Mouse (Mus musculus) right cerebral cortex, postnatal 10 days (tissue): ENCODE measurements at regions not wholly inside any gene's neighbourhood (a gene's known extent, or its start where the extent isn't known, plus 50 kb on each side); places are given as distances from the start of the nearest gene placed in this dataset.
A peak's percentile ranks its signal among the peaks of the same experiment; 100 is the strongest.

Source experiments
- DNase-seq, 2 experiments: peaks; one replicate each; pipeline ENCODE4 v3.0.0; 2021; ENCODE audit warnings: low spot score in 2 of 2

DNA sequence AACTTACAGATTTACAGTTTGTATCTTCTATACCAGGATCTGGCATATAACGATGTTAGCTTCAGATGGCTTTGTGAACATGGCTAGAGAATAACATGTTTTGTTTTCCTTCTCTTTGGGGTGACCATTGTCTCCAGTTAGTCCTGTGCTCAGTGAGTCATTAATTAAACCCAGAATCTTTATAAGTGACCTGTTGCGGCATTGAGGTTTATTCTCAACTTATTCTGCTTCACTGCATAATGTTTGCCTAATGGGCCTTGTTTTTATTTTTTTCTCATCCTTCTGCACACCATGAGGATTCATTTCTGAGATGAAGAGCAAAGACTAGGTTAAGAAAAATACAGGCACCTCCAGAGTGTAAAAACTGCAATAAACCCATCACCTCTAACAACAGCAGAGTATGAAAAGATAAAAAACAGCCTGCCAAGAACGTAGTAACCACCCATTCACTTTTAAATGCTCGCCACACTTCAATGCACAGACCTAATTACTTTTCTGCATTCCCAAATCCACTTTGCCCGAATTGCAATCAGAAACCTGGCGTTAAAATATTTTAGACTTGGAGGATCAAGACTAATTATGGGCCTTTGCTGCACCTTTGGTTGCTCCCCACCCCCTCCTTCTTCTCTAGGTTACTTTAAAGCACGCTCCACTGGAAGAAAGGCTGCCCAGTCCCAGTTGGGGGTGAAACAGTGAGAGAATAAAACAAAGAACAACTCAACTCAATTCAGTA, 381.5 kb upstream of the Nr2f1 start:
- peak in 1 of 2 experiments; percentile 31 for DNase-seq

DNA sequence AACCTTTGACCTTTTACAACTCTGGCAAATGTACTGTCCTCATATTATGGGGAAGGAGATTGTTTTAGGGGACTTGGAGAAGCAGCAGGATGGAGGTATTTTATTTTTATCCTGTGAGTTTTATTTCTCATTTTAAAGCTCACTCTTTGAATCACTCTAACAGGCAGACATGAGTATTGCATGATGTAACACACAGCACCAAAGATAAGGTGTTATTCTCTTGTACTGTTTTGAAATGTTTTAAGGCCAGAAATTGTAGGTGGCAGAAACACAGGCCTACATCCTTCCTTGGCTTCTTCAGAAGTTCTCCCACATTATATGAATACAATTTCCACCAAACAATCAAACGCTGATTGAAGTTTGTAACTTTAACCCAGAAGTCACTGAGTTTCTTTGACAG, 377.9 kb upstream of the Nr2f1 start:
- DNase-seq = no peak

DNA sequence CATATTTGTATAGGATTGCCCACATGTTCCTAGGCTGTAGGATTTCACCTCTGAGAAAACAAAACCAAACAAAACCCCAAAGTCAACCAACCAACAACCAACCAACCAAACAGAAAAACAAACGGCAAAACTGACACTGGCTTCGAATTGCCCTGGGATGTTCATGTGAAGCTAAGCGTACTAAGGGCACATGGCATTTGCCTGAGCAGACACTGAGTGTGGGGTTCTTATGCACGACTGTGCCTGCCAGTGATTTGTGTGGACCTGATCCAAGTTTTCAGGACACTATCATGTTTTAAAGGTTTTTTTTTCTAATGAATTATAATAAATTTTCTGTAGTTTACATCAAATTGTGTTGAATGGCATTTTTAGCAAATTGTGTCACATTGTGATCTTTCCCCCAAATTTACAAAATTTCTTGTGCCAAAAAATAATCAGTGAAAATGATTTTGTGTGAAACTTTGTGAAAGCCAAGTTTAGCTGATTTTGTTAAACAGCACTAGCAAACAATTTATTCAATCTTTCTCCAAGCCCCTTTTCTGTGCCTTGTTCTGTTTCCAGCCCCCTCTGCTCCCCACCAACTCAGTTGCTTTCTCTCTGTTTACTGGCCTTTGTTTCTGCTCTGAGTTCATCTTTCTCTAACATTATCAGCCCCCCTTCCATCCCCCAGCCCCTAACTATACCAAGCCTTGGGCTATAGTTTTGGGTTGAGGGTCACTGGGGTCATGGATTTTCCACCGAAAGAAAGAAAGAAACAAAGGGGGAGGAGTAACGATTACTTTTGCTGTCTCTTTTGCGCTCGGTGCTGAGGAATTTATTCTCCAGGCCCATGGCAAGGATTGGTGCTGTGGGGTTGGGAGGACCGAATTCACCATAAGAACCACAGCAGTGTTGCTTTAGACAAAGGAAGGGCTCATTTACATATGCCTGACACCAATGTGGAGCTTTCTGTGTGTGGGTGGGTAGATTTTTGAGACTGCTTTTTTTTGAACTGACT, 377.0 kb upstream of the Nr2f1 start:
- DNase-seq = peak in 1 of 2 experiments; percentile 41

DNA sequence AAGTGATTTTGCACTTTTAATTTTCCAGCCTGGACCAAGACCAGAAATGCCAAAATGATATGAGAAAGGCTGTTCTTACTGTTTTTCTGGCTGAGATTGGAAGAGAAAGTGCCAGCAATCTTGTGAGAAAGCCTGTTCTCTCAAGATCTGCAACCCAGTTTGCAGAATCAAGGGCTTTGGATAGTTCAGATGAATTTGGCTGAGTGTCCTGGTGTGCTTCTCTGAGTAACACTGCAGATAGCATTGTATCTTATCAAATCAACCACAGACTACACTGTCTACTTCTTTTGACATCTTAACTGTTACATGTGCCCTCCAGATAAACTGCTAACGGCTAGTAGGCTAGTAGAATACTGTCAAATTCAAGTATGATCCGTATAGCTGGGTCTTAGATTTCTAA, 371.5 kb upstream of the Nr2f1 start:
- DNase-seq = no peak

DNA sequence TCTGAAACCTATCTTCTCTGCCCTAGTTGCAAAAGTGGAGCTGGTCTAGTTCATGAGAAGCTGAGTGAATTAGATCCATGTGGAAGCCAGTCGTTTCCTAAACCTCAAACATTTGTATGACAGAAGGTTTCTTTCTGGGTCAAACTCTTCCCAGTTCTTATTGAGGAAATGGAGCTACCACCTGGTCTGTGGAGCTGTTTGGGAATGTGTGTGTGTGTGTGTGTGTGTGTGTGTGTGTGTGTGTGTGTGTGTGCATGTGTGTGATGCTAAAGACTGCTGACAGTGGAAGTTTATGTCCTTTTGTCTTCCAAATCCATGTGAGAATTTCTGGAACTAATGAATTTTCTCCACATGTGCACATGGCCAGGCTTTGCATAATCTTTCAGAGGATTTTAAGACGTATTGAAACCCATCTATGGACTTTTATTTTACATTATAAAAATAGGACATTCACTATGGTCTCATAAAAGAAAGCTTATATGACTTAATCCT, 324.9 kb upstream of the Nr2f1 start:
- DNase-seq = no peak

DNA sequence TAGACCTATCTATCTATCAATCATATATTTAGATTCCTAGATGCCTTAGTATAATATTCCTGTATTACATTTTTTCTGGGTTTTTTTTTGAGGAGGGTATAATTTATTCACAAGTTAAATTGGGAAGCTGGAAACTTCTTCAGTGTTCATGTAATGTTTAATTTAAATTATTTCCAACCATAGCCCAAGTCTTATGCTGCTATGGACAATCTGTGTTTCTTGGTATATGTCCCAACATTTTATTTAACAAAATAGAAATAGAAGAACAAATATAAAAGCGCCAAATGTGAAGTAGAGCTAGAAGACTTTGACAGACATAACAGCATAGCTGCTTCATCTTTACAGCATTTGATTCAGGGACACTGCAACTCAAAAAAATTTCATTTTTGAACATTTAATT, 321.2 kb upstream of the Nr2f1 start:
- no peak for DNase-seq

DNA sequence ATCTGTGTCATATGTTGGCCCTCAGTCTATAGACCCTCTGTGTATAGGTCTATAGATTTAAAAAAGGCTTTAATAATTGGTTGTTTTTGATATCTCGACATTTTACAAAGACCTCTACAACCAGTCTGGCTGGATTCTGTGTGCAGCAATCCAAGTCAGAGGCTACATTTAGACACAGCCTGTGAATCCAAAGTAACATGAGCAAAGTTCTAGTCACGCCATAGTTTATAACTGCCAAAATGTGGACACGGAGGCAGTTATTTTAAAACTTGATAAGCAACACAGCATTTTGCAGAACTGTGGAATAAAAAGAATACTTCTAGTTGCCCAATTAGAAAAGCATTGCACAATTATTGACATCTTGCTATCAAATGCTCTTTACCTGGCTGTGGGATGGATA, 320.6 kb upstream of the Nr2f1 start:
- no peak for DNase-seq

DNA sequence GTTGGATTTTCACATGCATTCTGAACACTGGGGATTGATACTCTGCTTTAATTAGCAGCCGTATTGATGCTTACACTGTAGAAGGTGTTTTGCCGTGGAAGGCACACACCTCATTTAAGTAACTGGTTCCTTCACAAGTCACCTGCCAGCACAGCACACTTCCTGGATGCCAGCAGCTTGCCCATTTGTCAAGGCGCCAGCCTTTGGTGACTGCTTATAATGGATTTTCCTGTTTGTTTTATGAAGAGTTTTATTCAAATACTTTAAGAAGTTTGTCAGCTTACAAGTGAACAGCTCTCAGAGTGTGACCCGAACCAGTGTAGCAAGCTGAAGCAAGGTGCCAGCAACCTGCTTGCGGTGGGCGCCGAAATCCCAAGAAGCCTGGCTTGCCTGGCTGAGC, 301.0 kb upstream of the Nr2f1 start:
- DNase-seq = no peak

DNA sequence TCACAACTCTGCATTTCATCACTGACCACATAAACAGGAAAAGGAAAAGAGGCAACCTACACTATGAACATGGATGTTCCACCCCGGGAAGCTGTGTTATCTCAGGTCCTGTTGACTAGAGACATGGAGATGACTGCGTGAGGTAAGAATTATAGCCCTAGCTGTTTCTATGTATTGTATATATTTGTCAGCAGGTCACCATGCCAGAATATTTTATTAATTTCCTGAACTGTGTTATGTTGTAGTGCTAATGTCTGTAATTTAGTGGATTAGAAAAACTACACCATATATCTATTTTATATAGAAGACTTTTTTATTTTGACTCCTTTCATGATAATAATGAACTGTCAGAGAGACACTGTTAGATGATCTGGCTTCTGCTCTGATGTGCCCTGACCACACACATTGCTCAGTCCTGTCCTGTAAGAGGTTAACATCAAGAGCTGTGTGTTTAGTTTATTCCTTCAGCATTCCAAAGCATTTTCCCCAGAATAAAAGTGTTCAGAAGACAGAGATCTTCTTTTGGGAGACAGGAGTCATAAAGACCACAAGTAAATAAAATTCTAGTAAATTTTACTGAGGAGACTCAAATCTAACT, 284.3 kb upstream of the Nr2f1 start:
- no peak for DNase-seq

DNA sequence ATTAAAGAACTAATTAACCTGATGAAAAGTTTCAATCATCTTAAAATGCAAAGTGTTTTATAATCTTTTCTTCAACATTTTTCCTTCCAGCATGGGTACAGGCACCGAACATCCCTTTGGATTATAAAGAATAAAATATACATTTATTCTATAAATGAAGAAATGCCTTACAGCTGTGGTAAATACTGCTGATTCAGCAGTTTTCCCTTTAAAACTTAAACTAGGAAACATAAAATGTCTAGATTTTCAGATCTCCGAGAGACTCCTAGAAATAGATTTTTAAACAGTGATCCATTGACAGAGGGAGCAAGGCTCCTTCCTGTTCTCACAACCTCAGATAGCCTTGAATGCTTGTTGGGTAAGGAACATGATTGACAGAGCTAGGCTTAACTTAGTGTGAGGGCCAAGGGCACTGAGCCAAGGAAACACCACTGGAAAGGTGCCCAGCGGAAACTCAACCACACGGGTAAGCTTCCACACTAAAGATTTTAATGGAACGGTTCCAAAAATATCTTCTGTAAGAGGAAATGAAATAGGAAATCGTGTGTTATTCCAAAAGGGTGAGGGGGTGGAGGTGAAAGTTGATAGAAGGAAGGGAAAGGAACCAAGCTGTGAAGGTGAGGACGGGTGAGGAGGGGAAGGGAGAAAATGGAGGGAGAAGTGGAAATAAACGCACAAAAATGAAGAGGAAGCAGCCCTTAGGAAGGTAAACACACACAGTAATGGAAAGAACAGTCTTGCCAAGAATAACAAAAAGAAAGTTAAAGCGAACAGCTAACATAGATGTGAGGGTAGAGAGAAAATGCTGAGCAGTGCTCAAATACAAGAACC, 283.6 kb upstream of the Nr2f1 start:
- peak; percentile 31 to 35 for DNase-seq

DNA sequence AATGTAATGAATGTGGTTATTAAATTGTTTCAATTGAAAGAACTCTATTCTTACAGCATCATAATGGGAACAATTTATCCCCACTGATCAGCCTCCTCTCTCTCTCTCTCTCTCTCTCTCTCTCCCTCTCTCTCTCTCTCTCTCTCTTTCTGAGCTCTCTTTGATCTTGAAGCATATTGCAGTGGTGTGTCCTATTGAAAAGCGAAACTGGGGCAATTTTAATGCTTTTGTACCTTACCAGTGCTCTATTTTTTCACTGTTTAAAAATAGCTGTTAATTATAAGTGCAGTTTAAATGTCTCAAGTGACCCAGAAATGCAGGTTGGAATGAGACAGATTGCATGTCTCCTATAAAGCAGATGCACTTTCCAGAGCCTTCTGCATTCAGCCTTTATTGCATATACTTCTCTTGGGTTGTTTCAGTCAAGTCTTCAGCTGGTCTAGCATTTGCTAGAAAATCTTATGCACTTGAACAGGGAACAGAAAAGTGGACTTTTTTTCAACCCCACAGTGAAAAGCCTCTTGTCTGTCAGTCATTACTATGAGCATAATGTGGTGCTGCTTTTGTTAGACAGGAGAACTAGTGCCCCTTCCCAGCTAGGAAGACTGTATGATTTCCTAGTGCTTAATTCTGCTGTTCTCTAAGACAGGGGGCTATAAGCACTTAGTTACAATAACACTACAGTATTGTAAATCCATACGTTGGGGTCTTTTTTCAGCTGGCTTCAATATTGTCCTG, 251.9 kb upstream of the Nr2f1 start:
- DNase-seq = no peak

DNA sequence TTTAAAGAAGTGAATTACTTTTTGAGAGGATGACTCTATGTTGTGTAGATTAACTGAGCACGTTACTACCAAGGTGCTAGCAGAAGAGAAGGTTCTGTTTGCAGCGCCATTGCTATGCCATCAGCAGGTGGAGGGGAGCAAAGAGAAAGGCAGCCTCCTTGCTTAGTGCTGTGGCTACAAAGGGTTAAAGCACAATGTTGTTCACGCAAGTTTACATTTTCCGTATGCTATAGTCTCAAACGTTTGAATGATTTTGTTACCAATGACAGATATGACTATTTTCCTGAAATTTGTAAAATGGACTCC, 247.1 kb upstream of the Nr2f1 start:
- DNase-seq = no peak

DNA sequence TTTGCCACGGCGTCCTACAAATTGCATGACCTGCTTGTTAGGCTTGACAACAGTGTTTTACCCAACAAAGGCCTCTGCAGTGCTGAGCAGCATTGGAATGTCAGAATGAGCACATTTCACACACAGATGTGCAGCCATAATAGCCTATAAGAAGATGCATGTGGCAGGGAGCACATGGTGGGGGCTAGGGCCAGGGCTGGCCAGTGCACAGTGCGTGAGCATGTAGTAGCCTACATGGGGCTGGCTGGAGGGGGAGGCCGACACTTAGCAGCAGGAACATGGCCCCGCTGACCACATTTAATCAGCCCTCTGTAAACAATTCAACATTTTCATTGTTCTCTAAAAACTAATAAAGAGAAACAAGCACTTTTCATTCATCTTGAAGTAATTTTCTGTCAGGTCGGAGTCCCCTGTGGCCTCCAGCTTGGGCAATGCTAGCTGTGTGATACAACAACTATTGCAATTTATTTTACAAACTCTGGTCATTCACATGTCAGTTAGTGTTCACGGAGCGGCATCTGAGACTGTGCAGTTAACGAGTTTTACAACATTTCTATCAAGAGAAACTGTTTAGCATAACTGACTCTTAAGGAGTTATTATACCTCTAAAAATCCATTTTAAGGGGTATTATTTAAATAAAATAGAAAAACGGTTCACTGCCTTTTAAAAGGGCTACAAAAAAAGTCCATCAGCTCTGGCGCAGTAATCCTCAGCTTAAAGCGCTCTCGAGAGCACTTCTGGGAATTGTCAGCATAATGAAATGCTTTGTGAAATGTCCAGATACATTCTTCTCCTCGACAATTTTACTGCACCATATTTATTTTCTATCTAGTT, 246.6 kb upstream of the Nr2f1 start:
- DNase-seq = no peak

DNA sequence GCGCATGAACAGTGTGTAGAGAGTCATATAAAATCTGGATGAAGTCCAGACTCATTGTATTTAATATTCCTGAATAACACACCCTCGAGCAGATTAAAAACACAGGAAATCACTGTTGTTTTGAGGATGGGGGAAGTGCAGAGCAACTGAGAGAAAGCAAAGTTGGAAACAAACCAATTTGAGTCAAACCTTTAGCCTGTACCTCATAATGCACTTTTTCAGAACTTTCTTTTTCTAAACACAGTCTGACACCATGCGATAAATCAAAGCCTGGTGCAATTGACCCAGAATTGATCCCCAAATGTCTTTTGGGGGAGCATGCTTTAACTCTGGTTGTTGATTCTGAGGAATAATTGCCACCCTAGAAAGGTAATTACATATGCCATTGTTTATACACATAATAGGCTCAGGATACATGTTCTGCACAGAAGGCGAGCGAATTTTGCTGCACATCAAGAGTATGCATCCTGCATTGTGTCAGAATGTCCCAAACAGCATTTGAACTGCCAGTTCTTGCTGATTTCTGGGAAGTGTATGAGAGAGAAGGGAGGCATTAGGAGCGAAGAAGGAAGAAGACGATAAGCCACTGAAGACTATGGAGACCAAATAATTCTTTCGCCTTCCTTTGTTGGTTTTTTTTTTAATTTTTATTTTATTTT, 245.3 kb upstream of the Nr2f1 start:
- no peak for DNase-seq

DNA sequence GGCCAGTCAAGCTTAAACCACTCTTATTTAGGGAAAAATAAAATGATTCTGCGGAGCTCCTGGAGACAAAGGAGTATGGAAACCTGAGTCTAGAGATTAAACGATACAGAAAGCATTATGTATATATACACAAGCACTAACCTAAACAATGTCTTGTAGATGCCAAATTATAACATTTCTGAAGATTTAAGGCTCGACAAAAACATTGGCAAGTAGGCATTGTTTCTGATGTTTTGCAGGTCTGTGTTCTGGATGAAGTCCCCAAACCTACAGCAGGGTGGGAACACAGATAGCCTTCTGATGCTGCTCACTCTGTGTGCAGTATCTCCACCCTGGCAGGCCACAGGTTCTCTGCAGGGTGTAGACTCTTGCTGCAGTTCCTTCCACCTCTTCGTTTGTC, 228.9 kb upstream of the Nr2f1 start:
- DNase-seq = no peak

DNA sequence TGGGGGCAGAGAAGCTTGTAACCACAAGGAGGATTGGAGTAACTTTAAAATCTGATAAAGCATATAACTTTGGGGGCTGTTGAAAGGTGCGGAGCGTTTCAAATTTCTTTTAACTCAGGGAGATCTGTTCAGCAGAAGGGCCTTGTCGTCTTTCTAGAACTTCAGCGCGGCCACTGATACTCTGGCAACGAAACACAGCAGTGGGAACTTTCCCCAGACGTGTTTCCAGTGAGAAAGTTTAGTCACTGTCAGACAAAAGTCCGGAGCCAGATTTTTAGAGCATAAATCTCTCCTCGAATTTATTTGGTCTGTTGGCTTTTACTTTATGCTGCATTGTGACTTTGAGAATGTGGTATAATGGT, 228.5 kb upstream of the Nr2f1 start:
- DNase-seq = no peak

DNA sequence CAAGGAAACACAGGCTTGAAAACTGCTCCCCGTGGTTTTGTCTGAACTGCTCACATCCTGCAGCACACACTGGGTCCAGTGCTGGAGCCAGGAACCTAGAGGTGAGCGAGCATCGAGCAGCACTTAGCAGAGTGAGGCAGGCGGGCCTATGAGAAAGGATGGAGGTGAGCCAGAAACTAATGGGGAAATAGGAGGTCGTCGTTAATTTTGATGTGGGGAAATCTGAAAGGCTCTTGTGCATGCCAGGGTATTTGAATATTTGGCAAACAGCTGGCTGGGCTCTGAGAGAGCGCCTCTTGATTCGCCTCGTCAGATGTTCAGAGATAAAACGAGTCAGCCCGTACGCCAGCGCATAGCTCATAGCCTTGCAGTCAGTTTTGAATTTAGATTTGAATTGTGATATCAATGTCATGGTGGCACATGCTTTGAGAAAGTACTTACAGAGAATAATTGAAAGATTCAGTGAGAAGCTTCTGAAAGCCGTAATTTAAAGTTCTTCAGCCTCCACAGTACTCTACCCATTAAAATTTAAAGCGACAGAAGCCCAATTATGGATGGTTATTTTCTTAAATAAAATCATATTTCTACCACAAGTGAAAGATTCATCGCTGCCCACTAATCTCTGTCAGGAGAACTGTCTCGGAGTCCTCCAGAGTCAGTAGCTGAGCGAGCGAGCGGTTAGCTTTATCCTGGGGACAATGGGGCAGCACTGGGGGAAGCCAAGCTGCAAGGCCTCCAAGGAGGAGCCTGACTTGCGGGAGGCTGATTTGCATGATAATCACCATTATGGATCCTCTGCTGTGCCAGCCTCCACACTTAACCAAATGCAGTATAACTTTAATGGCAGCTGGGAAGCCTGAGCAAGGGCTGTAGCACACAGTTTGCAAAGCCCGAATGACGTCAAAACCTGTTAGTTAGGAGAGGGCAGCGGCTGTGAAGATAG, 227.9 kb upstream of the Nr2f1 start:
- DNase-seq = peak; percentile 64 to 69

DNA sequence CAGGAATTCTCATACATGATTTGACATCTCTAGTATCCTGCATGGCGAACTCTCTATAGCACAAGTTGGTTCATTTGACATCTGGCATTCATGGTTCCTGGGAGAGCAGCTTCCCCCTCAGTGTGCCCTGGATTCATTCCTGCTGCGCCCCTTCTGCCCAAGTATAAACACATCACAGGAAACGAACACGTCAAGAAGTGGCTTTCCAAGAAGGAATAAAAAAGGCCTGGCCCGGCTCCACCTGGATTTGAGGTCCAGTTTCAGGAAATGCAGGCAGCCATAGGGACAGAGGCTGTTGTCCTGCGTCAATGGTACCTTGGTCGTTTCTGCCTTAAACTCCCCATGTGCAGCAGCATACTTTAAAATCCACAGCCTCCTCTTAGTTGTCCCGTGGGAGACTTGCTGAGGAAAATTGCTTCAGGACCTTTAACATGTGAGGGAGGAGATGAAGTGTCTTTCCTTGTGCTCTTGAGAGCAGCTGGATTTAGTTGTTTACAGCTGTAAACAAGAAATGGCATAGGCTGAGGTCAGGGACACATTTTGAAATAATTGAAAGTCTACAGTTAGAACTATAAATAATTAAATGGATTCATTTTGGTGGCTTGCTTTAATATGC, 226.9 kb upstream of the Nr2f1 start:
- peak; percentile 25 to 31 for DNase-seq
